Mouse (Mus musculus) heart, adult 8-10 months (tissue): Measurements from ENCODE around the gene Phf21b. TPM values are rescaled to one million over a fixed set of nuclear protein-coding genes. Genes with fewer than 3 reads are reported as not detected.

Experiments used
- total RNA-seq, 4 experiments: library from RNA; stranded (reverse); gene quantifications; 2 replicates each; pipeline ENCODE4 v1.2.4; 2022

The Phf21b gene
- total RNA-seq, 4 experiments from 2014 or later: 0.90 to 1.9 (median 1.7) TPM

Other genes with a start within 250 kb of the Phf21b start
- 1 to 10 TPM; 2.5 to 4.3 (median 3.1) TPM for gene Prr5, start 186.4 kb downstream of the Phf21b start, total RNA-seq
- 1 to 10 TPM in 2 of 4 experiments, under 1 TPM in 2; 0.83 to 1.3 (median 1.0) TPM for gene Arhgap8, start 136.0 kb downstream of the Phf21b start, total RNA-seq
- under 1 TPM; 0.08 to 0.19 (median 0.12) TPM for gene Gm29666, start 64.0 kb upstream of the Phf21b start, total RNA-seq
- 10 to 100 TPM; 14.8 to 16.6 (median 15.9) TPM for gene Nup50, start 67.4 kb upstream of the Phf21b start, total RNA-seq
- gene 5031439G07Rik, start 132.5 kb upstream of the Phf21b start, total RNA-seq: 10 to 100 TPM; 30.5 to 36.5 (median 33.8) TPM
- not detected for gene Upk3a, start 161.1 kb upstream of the Phf21b start, total RNA-seq
- 1 to 10 TPM; 6.1 to 7.7 (median 6.9) TPM for gene Fam118a, start 172.9 kb upstream of the Phf21b start, total RNA-seq